Mouse (Mus musculus): ENCODE measurements around the gene Pram1. TPM values are rescaled to one million over a fixed set of nuclear protein-coding genes. Genes with fewer than 3 reads are reported as not detected.
"Not testable (repeated sequence)": the region's sequence is repeated elsewhere in the genome, so short reads cannot be mapped to it uniquely, and the experiment has no call there.

Pram1 gene
- under 1 TPM in 1 of 2 experiments, not detected in 1; 0.60 TPM for total RNA-seq (2021)
- long read RNA-seq, experiment 1 = 0 reads
- long read RNA-seq, experiment 2 = 0 reads

GRCm38 (mm10) chr17:33637516-33638276 lies at the start of gene Pram1:
Pram1 (plus strand) TSS chr17:33638056.
- no peak for DNase-seq (ENCODE audit: low spot score in 2 of 2)

DNA sequence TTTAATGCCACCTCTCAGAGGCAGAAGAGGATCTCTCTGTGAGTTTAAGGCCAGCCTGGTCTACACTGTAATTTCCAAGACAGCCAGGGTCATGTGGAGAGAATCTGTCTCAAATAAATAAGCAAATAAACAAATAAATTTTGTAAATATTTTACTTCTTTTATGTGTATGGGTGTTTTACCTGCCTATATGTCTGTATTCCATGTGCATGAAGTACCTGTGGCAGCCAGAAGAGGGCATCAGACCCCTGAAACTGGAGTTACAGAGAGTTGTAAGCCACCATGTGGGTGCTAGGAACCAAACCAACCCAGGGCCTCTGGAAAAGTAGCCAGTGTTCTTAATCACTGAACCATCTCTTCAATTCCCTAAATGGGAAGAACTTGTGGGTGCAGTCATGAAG lies 40.6 kb upstream of the Pram1 start:
- no peak for DNase-seq (ENCODE audit: low spot score in 2 of 2)

DNA sequence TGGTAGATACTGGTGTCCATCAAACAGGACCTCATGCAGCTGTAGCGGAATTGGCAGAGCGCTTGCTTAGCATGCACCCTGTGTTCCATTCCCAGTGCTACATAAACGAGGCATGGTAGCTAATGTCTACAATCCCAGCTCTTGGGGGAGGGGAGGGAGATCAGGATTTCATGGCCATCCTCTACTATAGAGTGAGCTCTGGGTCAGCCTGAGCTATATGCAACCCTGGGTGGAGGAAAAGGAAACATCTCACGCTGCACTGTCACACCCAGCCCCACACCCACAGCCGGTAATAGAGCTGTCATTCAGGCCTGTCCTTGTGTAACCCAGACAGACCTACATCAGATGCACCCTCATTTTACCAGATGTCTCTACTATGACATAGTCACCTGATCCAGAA lies 39.4 kb upstream of the Pram1 start:
- no peak for DNase-seq (ENCODE audit: low spot score in 2 of 2)

DNA sequence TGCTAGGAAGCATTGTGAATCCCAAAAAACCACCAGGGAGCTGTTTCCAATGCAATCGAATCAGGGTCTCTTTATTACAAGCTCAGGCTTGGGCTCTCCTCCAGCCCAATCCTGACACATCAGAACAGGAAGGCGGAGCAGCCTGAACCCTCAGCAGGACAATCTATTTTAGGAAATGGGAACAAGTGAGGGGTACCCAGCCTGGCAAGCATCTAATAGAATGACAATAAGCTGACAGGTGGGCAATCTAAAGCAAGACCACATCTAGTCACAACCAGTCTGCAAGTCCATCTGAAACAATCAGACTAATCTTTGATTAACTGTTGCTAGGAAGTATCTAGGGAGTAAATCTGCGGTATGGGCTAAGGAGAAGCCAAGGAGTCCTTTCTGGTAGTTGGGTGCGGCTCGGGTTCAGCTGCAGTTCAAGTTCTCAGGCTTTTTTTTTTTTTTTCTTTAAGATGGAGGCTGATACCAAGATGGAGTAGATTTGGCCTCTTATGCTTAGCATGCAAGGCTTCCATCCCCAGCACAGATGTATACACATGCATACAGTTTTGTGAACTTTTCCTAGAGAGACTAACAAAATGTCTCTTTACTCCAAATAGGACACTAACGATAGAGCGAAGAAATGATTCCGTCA lies 37.9 kb upstream of the Pram1 start:
- no peak for DNase-seq (ENCODE audit: low spot score in 2 of 2)

GRCm38 (mm10) chr17:33600831-33601230 lies 37.0 kb upstream of the Pram1 start:
- DNase-seq (ENCODE audit: low spot score in 2 of 2) = no peak

DNA sequence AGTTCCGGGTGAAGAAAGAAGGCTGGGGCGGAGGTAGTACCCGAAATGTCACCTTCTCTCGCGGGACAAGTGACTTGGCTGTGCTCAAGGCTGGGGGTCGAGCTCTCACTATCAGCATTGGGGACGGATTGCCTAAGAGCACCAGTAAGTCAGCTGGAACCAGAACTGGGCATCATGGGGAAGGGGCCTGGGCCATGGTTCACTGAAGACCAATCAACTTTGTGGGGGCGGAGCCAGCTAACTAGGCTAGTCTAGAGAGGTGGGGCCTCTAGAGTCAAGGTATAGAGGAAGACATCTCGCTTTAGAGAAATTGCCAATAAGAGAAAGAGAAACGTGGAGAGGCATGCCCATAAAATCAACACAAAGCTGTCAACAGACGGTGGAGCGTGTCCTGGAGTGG lies 35.9 kb upstream of the Pram1 start:
- no peak for DNase-seq (ENCODE audit: low spot score in 2 of 2)

- DNase-seq (ENCODE audit: low spot score in 2 of 2) = no peak
Observed at GRCm38 (mm10) chr17:33607273-33607672, 30.6 kb upstream of the Pram1 start.

DNA sequence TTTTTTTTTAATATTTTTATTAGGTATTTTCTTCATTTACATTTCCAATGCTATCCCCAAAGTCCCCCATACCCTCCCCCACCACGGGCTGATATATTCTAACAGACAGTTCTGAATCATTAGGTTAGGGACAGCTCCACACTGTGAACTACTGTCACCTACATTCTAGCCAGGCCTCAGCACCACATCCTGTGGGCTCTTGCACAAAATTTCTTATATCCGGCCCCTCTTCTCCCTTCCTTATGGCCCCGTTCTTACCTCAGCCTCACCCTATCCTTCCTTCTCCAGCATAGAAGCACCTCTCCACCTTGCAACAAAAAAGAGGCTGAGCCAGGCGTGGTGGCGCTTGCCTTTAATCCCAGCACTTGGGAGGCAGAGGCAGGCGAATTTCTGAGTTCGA lies 27.3 kb upstream of the Pram1 start:
- no peak for DNase-seq (ENCODE audit: low spot score in 2 of 2)

DNA sequence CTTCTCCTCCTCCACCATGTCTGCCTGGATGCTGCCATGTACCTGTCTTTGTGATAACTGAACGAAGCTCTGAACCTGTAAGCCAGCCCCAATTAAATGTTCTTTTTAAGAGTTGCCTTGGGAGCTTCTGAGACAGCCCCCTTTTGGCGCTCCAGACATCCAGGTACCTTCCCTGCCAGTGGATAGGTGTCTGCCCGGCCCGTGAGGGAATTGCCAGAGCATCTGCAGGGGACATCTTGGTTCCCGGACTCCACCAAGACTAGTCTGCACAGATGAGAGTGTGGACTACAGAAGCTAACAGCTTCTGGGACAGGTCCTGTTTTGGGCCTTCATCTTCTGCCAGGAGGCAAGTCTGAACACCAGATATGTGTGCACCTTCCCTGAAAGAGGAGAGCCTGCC lies 24.1 kb upstream of the Pram1 start:
- DNase-seq (ENCODE audit: low spot score in 2 of 2) = not testable (repeated sequence)

DNA sequence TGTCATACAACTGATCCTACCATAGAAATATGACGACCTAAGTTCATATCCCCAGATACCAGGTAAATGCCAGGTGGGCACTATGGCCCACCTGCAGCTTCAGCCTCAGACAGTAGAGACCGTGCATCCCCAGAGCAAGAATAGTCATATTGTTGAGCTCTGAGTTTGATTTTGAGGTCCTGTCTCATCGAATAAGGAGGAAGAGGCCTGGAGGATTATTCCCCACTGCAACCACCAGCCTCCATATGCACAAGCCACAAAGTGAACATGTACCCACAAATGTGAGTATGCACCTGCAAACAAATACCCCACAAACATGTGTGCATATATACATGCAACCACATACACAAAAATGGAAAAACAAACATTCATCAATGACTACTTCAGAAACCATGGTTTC lies 10.6 kb upstream of the Pram1 start:
- DNase-seq (ENCODE audit: low spot score in 2 of 2) = no peak

- peak; percentile 86 to 91 for DNase-seq (ENCODE audit: low spot score in 2 of 2)
Observed at GRCm38 (mm10) chr17:33628621-33629486, 9.0 kb upstream of the Pram1 start, which contains the start of gene Zfp414. Zfp414 (plus strand) TSS chr17:33629090.

DNA sequence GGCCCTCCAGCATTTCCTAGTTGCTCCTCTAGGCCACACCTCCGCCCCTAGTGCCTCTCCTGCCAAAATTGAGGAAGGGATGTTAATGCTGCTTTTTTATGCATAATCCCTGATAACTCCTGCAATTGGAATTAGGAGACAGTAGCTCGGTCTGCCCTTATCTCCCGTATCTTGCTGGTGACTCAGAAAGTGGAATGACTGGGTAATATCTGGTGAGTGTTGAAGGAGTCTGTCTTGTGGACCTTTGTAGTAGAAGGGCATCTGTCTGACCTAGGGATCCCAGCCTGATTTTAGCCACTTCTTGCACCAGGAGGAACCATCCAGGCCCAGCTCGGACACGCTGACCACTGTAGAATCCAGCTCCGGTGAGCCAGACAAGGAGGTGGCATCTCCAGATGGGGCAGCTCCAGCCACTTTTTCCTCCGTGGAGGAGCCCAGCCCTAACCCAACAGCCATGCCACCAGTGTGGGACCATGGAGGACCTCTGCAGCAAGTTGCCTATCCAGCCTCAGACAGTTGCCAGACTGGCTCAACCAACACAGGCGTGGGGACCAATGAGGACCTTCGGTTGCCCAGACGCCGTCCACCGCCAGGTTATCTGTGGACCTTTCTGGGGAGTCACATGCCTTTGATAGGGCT lies 8.2 kb upstream of the Pram1 start:
- DNase-seq (ENCODE audit: low spot score in 2 of 2) = no peak

GRCm38 (mm10) chr17:33630171-33630895 lies 7.5 kb upstream of the Pram1 start:
- no peak for DNase-seq (ENCODE audit: low spot score in 2 of 2)

GRCm38 (mm10) chr17:33631236-33631635 lies 6.6 kb upstream of the Pram1 start:
- DNase-seq (ENCODE audit: low spot score in 2 of 2) = no peak

DNA sequence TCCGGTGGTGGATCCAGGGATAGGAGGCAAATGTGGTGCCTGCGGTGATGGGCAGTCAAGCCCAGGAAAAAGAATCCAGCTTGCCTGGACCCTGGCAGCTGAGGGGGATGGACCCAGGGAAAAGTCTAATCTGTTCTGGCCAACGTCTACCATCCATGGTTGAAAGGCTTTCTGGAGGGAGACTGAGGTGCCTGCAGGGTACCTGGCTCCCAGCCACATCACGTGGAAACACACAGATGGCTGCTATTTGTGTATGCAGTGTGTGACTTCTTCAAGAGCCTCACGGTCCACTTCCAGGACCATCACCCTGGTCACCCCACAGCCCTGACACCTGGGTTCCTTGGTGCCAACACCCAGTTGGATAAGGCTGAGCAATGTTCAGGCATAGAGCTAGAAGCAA lies 6.1 kb upstream of the Pram1 start:
- no peak for DNase-seq (ENCODE audit: low spot score in 2 of 2)

DNA sequence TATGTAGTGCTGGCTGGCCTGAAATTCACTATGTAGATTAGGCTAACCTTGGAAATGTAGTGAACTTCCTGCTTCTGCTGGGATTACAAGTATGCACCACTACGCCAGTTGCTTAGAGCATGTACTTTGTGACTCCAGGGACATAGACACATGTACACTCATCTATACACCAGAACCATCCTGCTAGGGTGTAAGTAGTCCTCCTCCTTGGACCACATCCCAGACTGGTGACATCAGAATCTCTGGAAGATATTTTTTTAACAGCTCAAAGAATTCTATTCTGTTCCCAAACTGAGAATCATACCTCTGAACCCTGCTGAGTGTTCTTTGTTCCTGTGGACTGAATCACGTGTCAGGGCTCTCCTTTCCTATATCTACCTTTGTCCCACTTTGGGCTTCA lies 818 bp upstream of the Pram1 start:
- DNase-seq (ENCODE audit: low spot score in 2 of 2) = peak; percentile 65 to 70

- DNase-seq (ENCODE audit: low spot score in 2 of 2) = no peak
Observed at GRCm38 (mm10) chr17:33639743-33640142, 1.9 kb downstream of the Pram1 start.

- no peak for DNase-seq (ENCODE audit: low spot score in 2 of 2)
Observed at GRCm38 (mm10) chr17:33644068-33644467, 6.2 kb downstream of the Pram1 start.

GRCm38 (mm10) chr17:33645073-33645472 lies 7.2 kb downstream of the Pram1 start:
- no peak for DNase-seq (ENCODE audit: low spot score in 2 of 2)

DNA sequence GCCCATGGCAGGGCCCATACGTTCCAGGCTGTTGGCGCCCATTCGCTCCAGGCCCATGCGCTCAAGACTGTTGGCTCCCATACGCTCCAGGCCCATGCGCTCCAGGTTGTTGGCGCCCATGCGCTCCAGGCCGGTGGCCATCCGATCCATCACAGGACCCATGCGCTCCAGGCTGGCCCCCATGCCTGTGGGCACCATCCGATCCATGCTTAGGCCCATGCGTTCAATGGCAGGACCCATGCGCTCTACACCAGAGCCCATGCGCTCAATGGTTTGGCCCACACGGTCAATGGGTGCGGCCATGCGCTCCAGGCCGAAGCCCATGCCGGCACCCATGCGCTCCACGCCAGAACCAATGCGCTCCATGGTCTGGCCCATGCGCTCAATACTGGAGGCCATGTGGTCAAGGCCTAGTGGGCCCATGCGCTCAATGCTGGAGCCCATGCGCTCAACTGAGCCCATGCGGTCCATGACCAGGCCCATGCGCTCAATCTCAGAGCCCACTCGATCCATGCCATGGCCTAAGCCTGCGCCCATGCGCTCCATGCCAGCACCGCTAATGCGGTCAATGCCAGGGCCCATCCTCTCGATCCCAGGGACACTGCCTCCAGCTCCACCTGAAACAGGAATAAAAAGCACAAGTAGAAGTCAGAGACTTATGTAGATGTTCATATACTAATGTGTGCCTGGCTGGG lies 12.1 kb downstream of the Pram1 start:
- DNase-seq (ENCODE audit: low spot score in 2 of 2) = no peak
